Mouse (Mus musculus): Measurements from ENCODE around the gene Csf3.
A peak's percentile ranks its signal among the peaks of the same experiment; 100 is the strongest.
"Not testable (repeated sequence)": the region's sequence is repeated elsewhere in the genome, so short reads cannot be mapped to it uniquely, and the experiment has no call there.

Csf3 gene

DNA sequence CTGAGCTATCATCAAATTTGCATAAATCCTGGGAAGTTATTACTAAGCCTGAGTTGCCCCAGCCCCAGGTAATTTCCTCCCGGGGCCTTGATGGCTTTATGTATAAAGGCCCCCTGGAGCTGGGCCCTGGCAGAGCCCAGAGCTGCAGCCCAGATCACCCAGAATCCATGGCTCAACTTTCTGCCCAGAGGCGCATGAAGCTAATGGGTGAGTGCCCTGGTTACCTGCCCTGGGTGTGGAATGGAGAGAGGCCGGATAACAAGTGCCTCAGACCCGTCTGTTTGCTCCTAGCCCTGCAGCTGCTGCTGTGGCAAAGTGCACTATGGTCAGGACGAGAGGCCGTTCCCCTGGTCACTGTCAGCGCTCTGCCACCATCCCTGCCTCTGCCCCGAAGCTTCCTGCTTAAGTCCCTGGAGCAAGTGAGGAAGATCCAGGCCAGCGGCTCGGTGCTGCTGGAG lies at the start of gene Csf3:
Gene Csf3 (plus strand): TSS at position 51 of the 458 bp plus-strand sequence.
- DNase-seq: no peak

DNA sequence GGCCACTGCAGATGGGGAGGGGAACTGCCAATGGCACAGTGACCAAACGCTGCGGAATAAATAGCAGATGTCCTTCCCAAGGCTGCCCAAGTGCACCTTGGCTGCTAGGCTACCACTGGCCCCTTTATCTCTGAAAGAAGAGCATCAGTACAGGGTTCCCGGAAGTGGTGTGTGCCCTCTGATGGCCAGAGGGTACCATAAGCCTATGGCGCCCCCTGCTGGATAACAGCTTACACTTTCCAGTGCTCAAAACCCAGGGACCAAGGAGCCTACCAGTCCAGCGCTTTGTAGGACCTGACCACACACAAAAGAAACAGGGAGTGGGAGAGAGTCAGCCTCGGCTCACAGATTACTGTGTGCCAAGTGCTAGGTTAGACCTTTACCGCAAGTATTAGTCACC lies 46.0 kb upstream of the Csf3 start:
- peak; percentile 68 for DNase-seq

DNA sequence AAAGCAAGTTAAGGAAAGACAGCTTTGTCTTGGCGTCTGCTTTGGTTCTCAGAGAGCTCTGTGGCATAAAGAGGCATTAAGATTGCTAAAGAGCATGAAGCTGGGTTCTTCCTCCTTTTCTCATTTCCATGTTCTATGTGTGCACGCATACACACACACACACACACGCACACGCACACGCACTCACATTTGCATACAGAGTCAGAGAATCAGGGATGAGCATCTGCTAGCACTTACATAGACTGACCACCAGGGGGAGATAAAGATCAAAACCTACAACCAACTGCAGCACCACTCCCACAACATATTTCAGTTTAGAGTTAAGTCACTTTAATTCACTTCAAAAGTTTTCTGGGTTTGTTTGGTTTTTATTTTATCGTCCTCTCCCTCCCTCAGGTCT lies 40.5 kb upstream of the Csf3 start:
- DNase-seq: peak; percentile 17

DNA sequence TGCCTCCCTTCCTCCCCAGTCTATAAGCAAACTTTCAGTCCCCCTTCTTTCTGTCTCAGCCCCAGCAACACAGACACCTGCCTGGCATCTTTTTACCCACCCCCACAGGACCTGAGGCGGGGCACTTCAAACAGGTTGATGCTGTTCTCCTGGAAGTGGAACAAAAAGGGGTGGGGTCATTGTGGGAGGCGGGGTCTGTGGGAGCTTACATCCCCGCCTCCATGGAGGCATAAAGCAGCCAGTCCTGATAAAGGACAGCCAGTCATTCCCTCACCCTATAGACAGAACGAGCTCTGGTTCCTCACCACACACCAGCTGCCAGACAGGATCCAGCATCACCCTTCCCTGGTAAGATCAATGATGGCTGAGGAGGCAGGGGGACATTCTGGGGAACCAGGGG lies 37.0 kb upstream of the Csf3 start, which contains the start of gene Gsdma:
Gene Gsdma (plus strand): TSS at position 261 of the 400 bp plus-strand sequence.
- no peak for DNase-seq

DNA sequence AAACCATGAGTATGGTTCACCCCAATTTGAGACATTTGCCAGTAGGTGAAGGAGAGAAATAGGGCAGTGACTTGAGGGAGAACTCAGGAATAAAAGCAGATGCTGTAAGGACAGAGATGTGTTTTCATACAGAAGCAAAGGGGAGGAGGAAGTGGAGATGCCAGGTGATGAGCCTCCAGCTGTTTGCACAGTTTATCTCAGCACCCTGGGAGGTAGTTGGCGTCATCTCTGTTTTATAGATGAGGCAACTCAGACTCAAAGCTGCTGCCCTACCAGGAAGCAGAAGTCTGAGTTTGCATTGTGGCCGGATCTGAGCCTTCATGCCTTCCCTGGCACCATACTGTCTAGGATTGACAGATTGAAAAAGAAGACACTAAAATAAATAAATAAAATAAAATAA lies 32.1 kb upstream of the Csf3 start:
- no peak for DNase-seq

DNA sequence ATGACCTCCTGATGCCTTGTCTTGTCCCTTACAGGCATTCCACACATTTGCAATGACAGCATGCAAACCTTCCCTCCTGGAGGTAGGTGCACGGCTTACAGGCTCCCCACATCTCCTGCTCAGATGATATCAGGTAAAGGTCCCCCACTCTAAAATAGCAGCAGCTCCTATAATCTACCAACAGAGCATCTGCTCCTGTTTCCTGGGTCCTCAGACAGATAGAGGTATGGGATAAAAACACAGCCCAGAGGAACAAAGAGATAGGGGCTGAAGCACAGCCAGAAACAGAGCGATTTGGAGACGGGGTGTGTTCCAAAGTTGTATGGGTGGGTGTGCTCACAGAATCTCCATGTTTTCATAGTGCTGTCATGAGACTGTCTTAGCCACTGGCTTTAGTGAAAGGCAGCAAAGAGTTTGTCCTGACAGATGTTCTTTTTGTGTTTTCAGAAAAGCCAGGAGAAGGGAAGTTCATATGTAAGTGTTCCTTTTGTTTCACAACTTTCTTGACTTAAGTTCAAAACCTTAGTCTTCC lies 29.7 kb upstream of the Csf3 start:
- no peak for DNase-seq

DNA sequence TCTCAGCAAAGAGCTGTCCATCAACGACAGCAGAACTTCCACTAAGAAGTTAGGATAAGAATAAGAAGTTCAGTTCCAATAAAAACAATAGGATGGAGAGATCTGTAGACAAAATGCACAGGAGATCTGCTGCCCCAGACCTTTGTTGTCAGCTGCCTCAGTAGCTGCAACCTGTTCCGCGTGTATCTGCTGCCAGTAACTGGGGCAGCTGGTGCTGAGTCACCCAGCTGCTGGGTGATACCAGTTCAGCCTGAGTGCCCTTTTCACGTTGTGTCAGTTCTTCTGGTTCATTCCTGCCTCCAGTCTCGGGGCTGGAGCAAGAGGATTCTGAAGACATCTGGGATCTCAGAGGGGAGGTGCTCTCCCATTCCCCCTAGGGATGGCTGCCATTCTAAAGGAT lies 29.2 kb upstream of the Csf3 start:
- no peak for DNase-seq

DNA sequence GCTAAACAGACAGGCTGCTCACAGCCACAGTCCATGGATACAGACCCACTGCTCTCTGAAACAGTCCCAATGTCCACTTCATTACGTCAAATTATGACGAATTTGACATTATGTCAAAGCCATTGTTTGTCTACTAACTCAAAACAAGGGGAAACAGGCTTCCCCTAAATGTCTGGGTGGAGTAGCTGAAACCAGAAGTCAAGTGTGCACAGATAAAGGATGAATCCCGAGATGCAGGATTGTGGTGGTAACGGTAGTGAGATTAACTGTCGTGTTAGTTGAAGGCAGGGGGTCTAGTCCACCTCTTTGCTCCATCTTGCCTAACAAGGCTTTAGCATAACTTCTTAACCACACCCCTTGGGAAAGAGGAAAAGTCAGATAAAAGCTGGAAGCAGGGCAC lies 28.6 kb upstream of the Csf3 start:
- no peak for DNase-seq

DNA sequence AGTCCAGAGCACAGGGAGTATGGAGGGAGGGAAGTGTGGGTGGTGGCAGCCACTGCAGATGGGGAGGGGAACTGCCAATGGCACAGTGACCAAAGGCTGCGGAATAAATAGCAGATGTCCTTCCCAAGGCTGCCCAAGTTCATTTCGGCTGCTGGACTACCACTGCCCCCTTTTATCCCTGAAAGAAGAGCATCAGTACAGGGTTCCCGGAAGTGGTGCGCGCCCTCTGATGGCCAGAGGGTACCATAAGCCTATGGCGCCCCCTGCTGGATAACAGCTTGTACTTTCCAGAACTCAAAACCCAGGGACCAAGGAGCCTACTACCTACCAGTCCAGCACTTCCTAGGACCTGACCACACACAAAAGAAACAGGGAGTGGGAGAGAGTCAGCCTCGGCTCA lies 27.9 kb upstream of the Csf3 start:
- peak; percentile 62 for DNase-seq

DNA sequence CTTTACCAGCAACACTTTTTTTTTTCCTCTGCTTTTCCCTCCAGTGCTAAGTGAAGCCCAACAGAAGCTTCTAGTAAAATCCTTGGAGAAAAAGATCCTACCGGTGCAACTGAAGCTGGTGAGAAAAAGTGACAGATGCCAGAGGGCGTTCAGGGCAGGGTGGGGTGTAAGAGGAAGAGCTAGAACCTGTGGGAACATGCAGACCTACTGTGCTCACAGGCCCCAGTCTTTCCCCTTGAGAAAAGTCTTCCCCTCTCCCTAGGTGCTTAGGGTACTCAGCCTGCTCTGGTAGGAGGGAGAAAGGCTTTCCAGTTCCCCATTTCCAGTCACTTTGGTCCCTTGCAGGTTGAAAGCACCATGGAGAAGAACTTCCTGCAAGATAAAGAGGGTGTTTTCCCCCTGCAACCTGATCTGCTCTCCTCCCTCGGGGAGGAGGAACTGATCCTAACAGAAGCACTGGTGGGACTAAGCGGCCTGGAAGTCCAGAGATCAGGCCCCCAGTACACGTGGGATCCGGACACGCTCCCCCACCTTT lies 25.2 kb upstream of the Csf3 start:
- DNase-seq: no peak

DNA sequence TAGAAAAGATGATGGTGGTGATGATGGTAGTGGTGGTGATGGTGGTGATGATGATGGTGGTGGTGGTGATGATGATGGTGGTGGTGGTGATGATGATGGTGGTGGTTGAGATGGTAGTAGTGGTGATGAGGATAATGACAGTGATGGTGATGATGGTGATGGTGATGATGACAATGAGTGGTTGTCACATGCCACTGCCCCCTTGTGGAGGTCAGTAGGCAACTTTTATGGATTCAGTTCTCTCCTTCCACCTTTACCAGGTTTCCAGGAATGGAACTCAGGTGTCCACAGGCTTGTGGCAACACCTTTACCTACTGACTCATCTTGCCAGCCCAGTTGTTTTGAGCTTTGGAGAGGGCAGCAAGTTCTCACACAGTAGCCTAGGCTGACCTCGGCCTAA lies 21.0 kb upstream of the Csf3 start:
- no peak for DNase-seq

DNA sequence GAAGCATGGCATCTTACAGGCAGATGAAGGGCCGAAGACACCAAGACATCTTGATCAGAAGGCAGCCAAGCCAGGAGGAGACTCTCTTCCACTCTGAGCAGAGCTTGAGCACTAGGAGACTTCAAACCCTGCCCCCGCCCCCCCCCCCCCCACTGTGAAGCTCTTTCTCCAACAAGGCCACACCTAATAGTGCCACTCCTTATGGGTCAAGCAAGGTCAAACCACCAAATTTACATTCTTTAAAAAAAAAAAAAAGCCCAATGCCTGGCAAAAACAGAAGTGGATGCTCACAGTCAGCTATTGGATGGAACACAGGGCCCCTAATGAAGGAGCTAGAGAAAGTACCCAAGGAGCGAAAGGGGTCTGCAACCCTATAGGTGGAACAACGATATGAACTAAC lies 20.5 kb upstream of the Csf3 start:
- DNase-seq: not testable (repeated sequence)

DNA sequence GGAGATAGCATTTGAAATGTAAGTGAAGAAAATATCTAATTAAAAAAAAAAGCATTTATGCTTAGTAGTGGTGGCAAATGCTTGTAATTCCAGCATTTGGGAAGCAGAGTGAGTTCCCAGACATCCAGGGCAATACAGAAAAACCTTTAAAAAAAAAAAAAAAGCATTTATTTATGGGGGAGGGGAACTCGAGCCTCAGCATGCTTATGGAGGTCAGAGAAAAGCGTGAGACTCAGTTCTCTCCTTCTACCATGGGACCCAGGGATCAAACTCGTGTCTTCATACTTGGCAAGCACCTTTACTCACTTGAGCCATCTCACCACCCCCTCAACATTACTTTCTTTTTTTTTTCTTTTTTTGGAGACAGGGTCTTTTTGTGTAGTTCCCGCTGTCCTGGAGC lies 19.9 kb upstream of the Csf3 start:
- no peak for DNase-seq

DNA sequence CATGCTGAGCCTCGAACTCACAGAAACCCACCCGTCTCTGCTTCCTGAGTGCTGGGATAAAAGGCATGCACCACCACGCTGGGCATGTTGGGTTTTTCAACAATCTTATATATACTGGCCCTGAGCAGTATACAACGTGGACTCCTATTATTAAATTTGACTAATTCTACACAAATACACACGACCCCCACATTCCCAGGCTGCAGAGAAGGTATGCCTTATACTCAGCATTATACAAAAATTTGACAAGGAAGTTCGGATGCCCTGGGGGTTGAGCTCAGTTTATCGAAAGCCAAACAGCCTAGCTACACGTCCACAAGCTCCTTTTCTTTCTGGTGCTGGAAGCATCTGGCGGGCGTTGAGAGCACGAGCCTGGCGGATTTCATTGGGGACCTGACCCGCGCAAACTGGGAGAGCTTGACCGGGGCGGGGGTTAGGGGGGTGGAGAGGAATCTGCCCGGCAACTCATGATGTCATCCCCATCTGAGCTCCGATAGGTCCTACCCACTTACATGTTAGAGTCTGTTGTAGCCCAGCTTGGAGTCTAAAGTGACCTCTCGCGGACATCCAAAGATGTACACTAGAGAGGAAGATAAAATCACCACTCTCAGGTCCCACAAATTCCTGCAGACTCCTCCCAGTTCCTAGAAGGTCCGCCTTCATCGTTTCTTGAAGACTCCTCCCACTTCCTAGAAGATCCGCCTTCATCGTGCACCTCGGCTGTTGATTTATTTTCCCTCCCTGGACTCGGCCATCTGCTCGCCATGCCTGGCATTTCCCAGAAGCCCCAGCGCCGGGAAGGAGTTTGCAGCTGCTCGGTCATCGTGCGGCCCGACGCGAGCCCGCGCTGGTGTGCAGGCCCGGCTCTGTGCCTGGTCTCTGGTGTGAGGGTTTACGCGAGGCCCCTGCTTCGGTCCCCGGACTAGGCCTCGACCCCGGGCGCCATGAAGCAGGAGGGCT lies 19.0 kb upstream of the Csf3 start, which contains the start of gene Psmd3:
Gene Psmd3 (plus strand): TSS at position 769 of the 960 bp plus-strand sequence.
- peak; percentile 96 for DNase-seq

DNA sequence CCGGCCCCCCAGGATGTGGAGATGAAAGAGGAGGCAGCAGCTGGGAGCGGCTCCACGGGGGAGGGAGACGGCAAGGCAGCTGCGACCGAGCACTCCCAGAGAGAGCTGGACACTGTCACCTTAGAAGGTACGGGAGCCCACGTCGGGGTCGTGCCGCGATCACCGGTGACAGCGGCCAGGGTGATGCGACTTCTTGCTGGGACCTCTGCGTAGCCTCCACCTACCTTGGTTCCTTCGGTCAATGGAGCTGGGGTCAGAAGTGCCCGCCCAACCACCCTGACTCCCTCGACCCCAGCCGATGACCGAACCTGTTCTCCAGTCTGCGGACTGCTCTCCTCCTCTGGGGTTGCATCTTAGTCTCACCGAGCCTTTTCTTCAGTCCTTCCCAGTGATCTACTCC lies 18.3 kb upstream of the Csf3 start:
- DNase-seq: no peak

DNA sequence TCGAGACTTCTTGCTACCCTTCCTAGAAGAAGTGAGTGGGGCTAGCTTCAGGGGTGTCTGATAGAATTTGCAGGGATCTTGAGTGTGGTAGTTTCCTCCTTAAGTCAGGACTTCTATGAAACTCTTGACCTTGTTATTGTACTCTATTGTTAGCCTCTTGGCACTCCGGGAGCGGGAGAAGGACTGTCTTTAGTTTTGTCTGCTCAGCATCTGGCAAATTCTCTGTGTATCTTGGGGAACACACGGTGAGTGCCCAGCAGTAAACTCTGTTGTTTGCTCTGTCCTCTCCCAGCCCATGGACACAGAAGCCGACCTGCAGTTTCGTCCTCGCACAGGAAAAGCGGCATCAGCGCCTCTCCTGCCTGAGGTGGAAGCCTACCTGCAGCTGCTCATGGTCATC lies 15.4 kb upstream of the Csf3 start:
- DNase-seq: no peak

DNA sequence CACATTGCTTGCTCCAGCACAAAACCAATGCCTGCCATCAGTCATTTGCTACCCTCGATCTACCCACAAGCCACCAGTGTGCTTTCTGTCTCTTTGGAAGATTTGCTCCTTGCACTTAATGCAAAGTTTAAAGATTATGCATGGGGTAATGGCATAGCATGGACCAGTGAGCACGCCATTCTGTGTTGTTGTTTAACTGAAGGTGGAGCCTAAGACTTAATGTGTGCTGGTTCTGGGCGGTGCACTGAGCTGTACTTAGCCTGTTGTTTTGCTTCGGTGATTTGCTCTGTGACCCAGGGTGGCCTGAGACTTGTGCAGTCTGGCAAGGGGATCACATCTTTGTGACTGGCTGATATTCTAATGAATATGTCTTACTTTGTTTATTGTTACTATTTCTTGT lies 14.1 kb upstream of the Csf3 start:
- no peak for DNase-seq

DNA sequence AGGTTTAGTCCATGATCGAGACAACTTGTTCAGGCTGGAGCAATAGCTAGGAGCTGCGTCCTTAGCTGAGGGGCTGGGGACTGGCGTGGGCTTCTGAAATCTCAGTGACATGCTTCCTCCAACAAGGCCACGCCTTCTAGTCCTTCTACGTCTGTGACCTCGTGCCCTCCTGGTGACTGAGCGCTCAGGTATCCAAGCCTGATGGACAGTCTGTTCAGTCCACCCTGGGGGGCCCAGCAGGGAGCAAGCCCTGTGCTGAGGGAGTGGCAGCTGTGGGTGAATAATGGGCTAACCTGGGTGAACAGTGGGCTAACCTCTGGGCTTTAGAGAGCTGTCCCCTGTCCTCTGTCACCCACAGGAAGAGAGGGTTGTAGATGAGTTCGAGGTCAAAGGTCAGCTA lies 13.1 kb upstream of the Csf3 start:
- no peak for DNase-seq

DNA sequence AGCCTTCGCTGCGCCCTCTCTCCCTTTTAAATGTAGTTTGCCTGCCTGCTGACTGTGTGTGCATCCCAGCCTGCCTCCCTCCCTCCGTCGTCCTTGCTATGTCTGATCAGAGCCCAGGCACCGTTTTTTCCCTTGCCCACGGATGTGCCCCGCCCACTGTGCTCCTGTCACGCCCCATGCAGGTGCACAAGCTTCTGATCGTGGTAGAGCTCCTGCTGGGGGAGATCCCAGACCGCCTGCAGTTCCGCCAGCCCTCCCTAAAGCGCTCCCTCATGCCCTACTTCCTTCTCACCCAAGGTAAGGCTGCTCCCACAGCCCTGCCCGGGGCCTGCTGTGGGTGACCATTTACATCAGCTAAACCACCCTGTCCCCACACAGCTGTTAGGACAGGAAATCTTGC lies 7.9 kb upstream of the Csf3 start:
- no peak for DNase-seq

DNA sequence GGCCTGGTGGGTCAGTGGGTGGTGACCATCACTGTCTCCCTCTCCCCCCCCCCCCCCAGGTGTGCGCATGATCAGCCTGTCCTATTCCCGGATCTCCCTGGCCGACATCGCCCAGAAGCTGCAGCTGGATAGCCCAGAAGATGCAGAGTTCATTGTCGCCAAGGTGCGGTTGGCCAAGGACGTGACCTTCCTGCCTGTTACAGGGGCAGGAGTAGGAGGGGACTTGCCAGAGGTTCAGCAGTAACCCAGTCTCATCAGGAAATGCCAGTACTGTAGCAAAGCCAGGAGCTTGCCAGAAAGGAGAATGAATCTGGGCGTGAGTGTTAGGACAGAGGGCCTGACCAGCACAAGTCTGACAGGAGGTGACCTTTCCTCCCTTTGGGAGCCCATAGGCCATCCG lies 7.3 kb upstream of the Csf3 start:
- no peak for DNase-seq

DNA sequence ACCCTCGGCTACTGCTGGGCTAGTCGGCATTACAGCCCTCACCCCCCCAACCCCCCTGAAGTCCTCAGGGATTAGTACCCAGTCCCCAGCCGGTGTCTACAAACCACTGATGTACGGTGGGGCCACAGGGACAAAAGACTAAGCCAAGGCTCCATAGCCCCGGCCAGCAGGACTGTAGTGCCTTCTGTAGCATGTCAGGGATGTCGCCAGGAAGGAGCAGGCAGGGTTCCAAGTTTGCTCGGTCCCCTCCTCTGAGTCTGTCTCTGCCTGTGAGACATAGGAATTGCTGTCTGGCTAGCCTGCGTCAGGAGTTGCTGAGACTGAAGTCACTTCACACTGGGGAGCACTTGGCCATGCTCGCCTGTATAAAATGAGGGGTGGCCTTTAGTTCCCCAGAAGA lies 6.8 kb upstream of the Csf3 start:
- DNase-seq: no peak

DNA sequence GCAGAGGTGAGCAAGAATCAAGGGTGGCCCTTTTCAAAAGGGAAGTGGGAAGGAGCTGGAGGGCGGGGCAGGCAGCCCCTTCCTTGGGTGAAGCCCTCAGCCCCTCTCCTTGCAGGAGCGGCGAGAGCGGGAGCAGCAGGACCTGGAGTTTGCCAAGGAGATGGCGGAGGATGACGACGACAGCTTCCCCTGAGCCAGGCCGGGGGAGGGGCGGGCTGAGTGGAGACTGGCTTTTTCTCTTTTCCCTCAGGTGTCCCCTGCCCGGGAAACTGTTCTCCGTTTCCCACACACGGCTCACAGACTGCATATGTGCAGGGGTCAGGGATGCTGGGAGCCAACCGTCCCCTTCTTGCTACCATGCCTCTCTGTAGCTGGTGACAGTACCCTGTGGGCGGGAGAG lies 5.7 kb upstream of the Csf3 start:
- no peak for DNase-seq

DNA sequence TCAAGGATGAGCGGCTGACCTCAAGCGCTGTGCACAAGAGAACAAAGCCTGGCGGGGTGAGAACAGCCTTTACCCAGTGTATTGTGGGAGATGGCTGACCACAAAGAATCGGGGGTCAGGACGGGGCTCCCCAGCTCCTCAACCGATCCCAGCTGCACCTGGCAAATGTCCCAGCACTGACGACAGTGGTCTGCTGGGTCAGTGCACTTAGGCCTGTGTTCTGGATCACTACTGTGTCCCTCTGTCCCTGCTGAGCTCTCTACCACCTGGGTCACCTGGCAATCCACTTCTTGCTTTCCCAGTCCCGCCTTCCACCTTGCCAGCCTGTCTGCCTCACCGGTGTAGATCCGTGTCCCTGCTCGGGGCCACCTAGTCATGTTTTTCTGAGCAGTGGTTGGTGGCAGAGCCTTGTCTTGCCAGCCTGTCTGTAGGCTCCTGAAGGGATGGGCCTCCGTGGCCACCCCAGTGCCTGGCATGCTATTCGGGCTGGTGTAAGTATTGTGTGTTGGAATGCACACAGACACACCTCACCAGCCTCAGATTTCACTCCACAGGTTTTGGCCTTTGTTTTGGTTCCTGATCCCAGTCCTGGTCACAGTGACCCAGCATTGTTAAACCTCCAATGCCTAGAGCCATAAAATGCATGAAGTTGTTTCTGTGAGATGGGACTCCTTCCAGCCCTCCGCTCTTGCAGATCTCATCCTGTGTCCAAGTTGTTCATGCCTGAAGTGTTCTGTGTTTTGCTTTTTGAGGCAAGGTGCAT lies 4.4 kb upstream of the Csf3 start:
- no peak for DNase-seq

Measured in lung, postnatal 14 days (tissue).